Mouse (Mus musculus) left cerebral cortex, adult 18-20 months (tissue): ENCODE measurements around the gene Gm3636. TPM values are rescaled to one million over a fixed set of nuclear protein-coding genes. Genes with fewer than 3 reads are reported as not detected.
"Not testable (repeated sequence)": the region's sequence is repeated elsewhere in the genome, so short reads cannot be mapped to it uniquely, and the experiment has no call there.

Experiments used
- DNase-seq, 2 experiments: peaks; one replicate each; pipeline ENCODE4 v3.0.0; 2021 to 2022; ENCODE audit warnings: low spot score in 2 of 2, mixed read lengths in 1 of 2
- long read RNA-seq, 2 experiments: library from polyadenylated mRNA; stranded (forward); transcript quantifications; one replicate each; pipeline ENCODE4 v2.0.0; 2021
- total RNA-seq, 2 experiments: library from RNA; stranded (reverse); gene quantifications; 2 replicates each; pipeline ENCODE4 v1.2.3; 2021

Gene Gm3636
- 1 to 10 TPM; 3.2 to 5.1 TPM for total RNA-seq
- long read RNA-seq, experiment 1, partial matches to known transcripts, result 0 of 2 reads
- long read RNA-seq, experiment 1, other reads (novel, unspliced or antisense), result 2 of 2 reads
- long read RNA-seq, experiment 2, partial matches to known transcripts, result 0 of 1 reads
- long read RNA-seq, experiment 2, other reads (novel, unspliced or antisense), result 1 of 1 reads

DNA sequence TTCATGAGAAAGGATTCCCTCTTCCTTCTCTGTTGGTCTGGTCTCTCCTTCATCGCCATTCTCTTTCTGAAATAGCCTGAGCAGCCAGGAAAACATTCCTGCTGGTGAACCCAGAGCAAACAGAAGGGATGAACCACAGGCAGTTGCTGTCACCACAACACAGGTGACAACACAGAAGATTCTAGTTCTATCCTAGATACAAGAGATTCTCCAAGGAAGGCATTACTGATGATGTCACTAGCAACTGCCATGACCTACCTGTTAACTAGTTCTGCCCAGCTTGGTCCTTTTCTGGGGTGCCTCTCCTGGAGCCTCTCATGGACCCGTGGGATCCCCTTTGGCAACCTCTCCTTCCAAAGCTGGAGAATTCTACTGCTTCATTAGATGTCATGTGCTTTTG, at the start of gene Gm3636:
TSS of gene Gm3636 (minus strand) at position 101 of the 400 bp plus-strand sequence.
- not testable (repeated sequence) for DNase-seq

DNA sequence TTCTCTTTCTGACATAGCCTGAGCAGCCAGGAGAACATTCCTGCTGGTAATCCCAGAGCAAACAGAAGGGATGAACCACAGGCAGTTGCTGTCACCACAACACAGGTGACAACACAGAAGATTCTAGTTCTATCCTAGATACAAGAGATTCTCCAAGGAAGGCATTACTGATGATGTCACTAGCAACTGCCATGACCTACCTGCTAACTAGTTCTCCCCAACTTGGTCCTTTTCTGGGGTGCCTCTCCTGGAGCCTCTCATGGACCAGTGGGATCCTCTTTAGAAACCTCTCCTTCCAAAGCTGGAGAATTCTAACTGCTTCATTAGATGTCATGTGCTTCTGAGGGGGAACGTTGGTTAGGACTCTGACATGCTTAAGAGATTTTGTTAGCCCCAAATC, 32.2 kb upstream of the Gm3636 start, which contains the start of gene Gm8362:
TSS of gene Gm8362 (minus strand) at position 101 of the 400 bp plus-strand sequence.
- not testable (repeated sequence) for DNase-seq

DNA sequence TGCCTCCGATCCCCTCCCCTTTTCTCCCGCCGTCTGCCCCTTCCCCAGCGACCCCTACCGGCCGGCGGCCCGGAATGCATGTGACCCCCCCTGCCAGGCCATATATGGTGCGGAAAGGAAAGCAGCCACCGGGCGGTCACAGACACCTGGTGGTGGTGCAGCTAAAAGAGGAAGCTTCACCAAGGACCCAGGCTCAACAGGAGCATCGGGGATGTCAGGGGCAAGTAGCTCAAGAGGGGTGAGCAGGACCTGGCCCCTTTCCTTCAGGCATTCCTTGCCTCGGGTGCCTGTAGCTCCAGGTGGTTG, 15.1 kb upstream of the Gm3636 start:
- not testable (repeated sequence) for DNase-seq

DNA sequence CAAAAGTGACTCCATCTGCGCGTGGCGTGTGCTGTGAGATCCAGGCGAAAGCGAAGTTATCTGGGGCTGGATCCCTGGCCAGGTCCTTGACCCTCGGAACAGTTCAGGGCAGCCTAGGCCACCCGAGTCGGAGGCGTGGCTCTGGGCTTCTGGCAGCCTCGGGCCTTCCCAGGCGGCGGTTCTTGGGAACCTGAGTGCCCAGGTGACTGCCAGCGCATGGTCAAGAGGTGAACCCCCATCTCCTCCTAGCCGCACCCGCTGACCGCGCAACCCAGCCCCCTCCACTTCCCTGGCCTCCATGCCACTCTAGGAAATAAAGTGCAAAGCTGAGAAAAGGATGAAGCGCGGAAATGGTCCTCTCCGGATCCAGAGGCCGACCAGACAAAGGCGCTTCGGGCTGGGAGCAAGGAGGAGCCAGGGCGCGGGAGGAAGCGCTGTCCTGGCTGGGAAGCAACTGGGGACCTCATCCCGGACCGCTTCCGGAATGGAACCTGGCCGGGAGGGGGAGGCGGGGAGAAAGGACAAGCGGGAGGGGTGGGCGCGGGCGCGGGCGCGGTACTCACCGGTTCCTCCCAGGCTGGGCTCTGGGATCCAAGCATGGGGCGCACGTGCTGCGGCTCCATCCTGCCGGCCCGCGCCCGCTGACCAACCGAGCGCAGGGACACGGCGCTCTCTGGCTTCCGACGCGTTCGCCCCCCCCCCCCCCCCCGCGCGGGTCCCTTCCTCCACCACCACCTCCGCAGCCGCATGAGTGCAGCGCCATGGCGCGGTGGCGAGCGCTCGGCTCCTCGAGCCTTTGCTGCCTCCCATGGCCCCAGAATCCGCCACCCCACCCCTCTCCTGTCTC, 14.5 kb upstream of the Gm3636 start:
- peak in 1 of 2 experiments; percentile 3 for DNase-seq

DNA sequence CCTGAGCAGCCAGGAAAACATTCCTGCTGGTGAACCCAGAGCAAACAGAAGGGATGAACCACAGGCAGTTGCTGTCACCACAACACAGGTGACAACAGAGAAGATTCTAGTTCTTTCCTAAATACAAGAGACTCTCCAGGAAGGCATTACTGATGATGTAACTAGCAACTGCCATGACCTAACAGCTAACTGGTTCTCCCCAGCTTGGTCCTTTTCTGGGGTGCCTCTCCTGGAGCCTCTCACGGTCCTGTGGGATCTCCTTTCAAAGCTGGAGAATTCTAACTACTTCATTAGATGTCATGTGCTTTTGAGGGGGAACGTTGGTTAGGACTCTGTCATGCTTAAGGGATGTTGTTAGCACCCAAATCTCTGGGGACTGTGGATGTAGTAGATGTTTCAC, 22.0 kb downstream of the Gm3636 start, which contains the start of gene Gm8050:
TSS of gene Gm8050 (minus strand) at position 101 of the 400 bp plus-strand sequence.
- DNase-seq, result not testable (repeated sequence)

Other genes with a start within 250 kb of the Gm3636 start
- gene Gm8356, start 205.0 kb downstream of the Gm3636 start, total RNA-seq, result not detected
- under 1 TPM in 1 of 2 experiments, not detected in 1; 0.28 TPM for gene Gm3629, start 151.7 kb downstream of the Gm3636 start, total RNA-seq
- gene Gm3460, start 119.9 kb downstream of the Gm3636 start, total RNA-seq, result not detected
- gene Gm10251, start 58.2 kb downstream of the Gm3636 start, total RNA-seq, result not detected
- gene Gm8050, start 22.1 kb downstream of the Gm3636 start, total RNA-seq, result not detected
- gene Gm8362, start 32.1 kb upstream of the Gm3636 start, total RNA-seq, result not detected
- gene Gm3642, start 98.0 kb upstream of the Gm3636 start, total RNA-seq, result under 1 TPM in 1 of 2 experiments, not detected in 1; 0.21 TPM
- gene Gm3667, start 147.6 kb upstream of the Gm3636 start, total RNA-seq, result 1 to 10 TPM; 1.2 to 1.4 TPM
- gene Gm6356, start 231.5 kb upstream of the Gm3636 start, total RNA-seq, result not detected